Mouse (Mus musculus) forebrain, embryonic 11.5 days (tissue): Measurements from ENCODE around the gene Hoxb2. TPM values are rescaled to one million over a fixed set of nuclear protein-coding genes. Genes with fewer than 3 reads are reported as not detected.

Experiments
- ATAC-seq: fragments of 200-750 bp; cut with Nextera tagmentation; replicated peaks from 2 replicates; pipeline ENCODE4 v1.8.0; 2017; ENCODE audit warnings: moderate TSS enrichment; ENCODE audit not compliant: low FRiP score
- DNase-seq: peaks from one replicate; pipeline ENCODE4 v3.0.0-alpha.2; 2017; ENCODE audit warnings: low spot score
- H3K27ac ChIP-seq: fragments of 300-500 bp; sonication (generic); 2 replicates; pipeline ENCODE4 v1.5.1; 2014; ENCODE audit warnings: low read depth, low read length
- H3K27me3 ChIP-seq: fragments of 300-500 bp; sonication (generic); 2 replicates; pipeline ENCODE4 v1.6.1; 2014; ENCODE audit warnings: mild to moderate bottlenecking, low read length, mixed read lengths; ENCODE audit not compliant: control insufficient read depth, insufficient read depth
- H3K36me3 ChIP-seq: fragments of 300-500 bp; sonication (generic); 2 replicates; pipeline ENCODE4 v1.6.1; 2014; ENCODE audit warnings: mild to moderate bottlenecking, low read length, moderate library complexity, mixed read lengths; ENCODE audit not compliant: control insufficient read depth, insufficient read depth
- H3K4me1 ChIP-seq: fragments of 300-500 bp; sonication (generic); replicated peaks from 2 replicates; pipeline ENCODE4 v1.6.1; 2014; ENCODE audit warnings: low read length, mixed read lengths; ENCODE audit not compliant: control insufficient read depth, insufficient read depth
- H3K4me2 ChIP-seq: fragments of 300-500 bp; sonication (generic); 2 replicates; pipeline ENCODE4 v1.6.1; 2014; ENCODE audit warnings: low read depth, mild to moderate bottlenecking, low read length, moderate library complexity, mixed read lengths; ENCODE audit not compliant: severe bottlenecking
- H3K4me3 ChIP-seq: fragments of 300-500 bp; sonication (generic); 2 replicates; pipeline ENCODE4 v1.5.1; 2014; ENCODE audit warnings: low read depth, low read length
- H3K9ac ChIP-seq: fragments of 300-500 bp; sonication (generic); 2 replicates; pipeline ENCODE4 v1.6.1; 2014; ENCODE audit warnings: low read length
- H3K9me3 ChIP-seq: fragments of 300-500 bp; sonication (generic); 2 replicates; pipeline ENCODE4 v1.6.1; 2016; ENCODE audit warnings: low read length, mixed read lengths; ENCODE audit not compliant: control insufficient read depth
- WGBS: fragments of 180-500 bp; shearing (Covaris S2); extraction: QIAGEN DNeasy Blood & Tissue Kit; methylation state at CpG from one replicate; pipeline ENCODE4 v1.1.7; 2014; 5-methylcytosine and 5-hydroxymethylcytosine counted together
- polyA plus RNA-seq: library from polyadenylated mRNA; unstranded; fragments of >200 nt; fragmentation: Nextera tagmentation; extraction: Ambion mirVana; gene quantifications from 2 replicates; pipeline ENCODE4 v1.2.1, GENCODE M21; 2014

Hoxb2 gene
- polyA plus RNA-seq, 1 experiment from 2014 or later, result not detected

- Histone ChIP-seq H3K27me3 (peaks cover 100% of the 10 kb centered on the region), H3K4me3 (no peak overlapping the region), H3K9me3 (no peaks in the 10 kb centered on the region), H3K4me1 (peaks cover 3% of the 10 kb centered on the region; the same call in 1 of the 2 replicates), H3K9ac (no peak overlapping the region), H3K27ac (no peak overlapping the region), H3K36me3 (no peaks in the 10 kb centered on the region), H3K4me2 (no peak overlapping the region)
- 2% methylated on average over 7 of the region's 7 CpGs for WGBS
- no peak for DNase-seq
- no peak for ATAC-seq
These were observed 44.0 kb upstream of the Hoxb2 start for GRCm38 (mm10) chr11:96306183-96306907.

DNA sequence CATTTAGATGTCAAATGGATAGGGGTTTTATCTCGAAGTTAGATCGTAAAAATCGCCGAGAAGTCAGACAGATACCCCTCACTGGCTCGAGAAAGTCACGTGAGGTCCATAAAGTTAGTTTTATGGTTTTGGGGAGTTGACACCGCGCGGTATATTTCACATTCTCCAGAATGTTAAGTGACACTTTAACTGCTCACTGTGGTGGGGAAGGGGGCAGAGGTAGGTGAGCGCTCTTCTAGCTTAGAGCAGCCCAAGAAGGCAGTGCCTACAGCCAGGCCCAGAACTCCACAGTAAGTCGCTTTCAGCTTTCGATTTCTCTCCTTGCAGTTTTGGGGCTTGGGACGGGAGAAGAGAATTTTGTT lies 43.4 kb upstream of the Hoxb2 start:
- 5% methylated on average over 13 of the region's 13 CpGs for WGBS
- H3K4me1 ChIP-seq, result peaks cover 6% of the 10 kb centered on the region; the same call in 1 of the 2 replicates
- ATAC-seq (no peak), DNase-seq (no peak)
- no peak overlapping the region for H3K4me2 ChIP-seq
- H3K27ac ChIP-seq, result no peak overlapping the region
- no peak overlapping the region for H3K9ac ChIP-seq
- H3K4me3 ChIP-seq, result no peak overlapping the region
- H3K27me3 ChIP-seq, result peaks cover 100% of the 10 kb centered on the region
- no peaks in the 10 kb centered on the region for H3K36me3 ChIP-seq
- no peaks in the 10 kb centered on the region for H3K9me3 ChIP-seq

DNA sequence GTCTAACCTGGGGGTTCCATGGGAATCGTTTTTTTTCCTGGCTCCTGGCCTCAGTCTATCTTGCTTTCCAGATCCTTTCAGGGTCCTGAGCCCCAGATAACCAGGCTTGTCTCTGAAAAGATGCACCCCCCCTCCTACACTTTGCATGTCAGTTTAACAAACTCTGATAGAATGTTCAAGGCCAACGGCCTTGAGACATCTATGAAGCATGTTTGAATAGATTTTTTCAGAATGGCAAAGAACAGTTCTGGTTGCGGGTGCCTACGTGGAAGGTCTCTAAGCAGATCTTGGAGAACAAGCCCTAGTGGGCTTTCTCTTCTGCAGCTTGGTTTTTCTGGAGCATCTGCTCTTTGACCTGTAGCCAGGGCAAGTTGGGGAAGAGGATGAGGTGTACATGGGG lies 41.6 kb upstream of the Hoxb2 start:
- WGBS, result 9% methylated on average over 4 of the region's 4 CpGs
- Histone ChIP-seq H3K4me3 (no peak overlapping the region), H3K27ac (no peak overlapping the region), H3K36me3 (no peaks in the 10 kb centered on the region), H3K9ac (no peak overlapping the region), H3K4me1 (peaks cover 3% of the 10 kb centered on the region; the same call in 1 of the 2 replicates), H3K4me2 (no peak overlapping the region), H3K9me3 (no peaks in the 10 kb centered on the region), H3K27me3 (peaks cover 100% of the 10 kb centered on the region)
- ATAC-seq (no peak), DNase-seq (no peak)

DNA sequence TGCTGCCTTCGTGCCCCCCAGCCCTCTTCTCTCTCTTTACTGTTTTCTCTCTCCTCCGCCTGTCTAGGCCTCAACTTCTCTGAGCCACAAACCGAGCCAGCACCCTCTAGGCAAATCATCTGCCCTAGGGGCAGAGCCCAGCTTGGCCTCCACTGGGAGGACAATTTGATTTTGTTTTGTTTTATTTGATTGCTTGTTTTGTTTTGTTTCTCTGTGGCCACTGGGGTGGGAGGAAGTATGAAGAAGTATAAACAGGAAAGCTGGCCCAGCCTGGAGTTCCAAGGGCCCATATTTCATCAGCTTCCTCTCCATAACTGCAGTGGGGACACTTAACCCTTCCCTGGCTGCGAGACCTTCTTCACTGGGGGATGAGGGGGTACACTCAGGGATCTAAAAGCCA lies 41.0 kb upstream of the Hoxb2 start:
- Histone ChIP-seq H3K27me3 (peaks cover 100% of the 10 kb centered on the region), H3K27ac (no peak overlapping the region), H3K4me1 (peaks cover 3% of the 10 kb centered on the region; the same call in 1 of the 2 replicates), H3K4me3 (no peak overlapping the region), H3K36me3 (no peaks in the 10 kb centered on the region), H3K9ac (no peak overlapping the region), H3K4me2 (no peak overlapping the region), H3K9me3 (no peaks in the 10 kb centered on the region)
- ATAC-seq (no peak), DNase-seq (no peak)
- 6% methylated on average over 4 of the region's 4 CpGs for WGBS

GRCm38 (mm10) chr11:96310183-96310938 lies 40.0 kb upstream of the Hoxb2 start:
- no peak overlapping the region for H3K27ac ChIP-seq
- no peak overlapping the region for H3K4me3 ChIP-seq
- H3K27me3 ChIP-seq, result peaks cover 100% of the 10 kb centered on the region
- ATAC-seq (no peak), DNase-seq (no peak)
- H3K9ac ChIP-seq, result no peak overlapping the region
- H3K36me3 ChIP-seq, result no peaks in the 10 kb centered on the region
- H3K4me1 ChIP-seq, result peaks cover 3% of the 10 kb centered on the region; the same call in 1 of the 2 replicates
- H3K9me3 ChIP-seq, result no peaks in the 10 kb centered on the region
- 3% methylated on average over 20 of the region's 20 CpGs for WGBS
- no peak overlapping the region for H3K4me2 ChIP-seq

DNA sequence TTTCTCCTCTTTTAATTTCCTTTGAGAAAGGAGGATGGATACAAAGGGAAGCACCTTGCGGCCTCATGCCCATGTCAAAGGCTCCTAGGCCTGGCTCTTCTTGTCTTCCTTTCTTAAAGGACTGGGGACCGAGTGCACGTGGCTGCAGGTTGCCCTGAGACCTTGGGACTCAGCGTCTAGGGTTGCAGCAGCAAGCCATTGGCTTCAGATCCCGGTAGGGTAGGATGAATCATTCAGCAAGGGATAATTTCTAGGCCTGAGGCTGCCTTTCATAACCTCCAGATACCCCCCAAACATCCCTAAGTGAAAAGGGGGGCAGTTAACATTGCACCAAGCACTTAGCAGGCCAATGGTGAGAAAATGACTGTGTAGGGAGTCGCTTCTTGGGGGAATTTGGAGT lies 39.2 kb upstream of the Hoxb2 start:
- Histone ChIP-seq H3K4me1 (peaks cover 3% of the 10 kb centered on the region; the same call in 1 of the 2 replicates), H3K27me3 (peaks cover 100% of the 10 kb centered on the region), H3K27ac (no peak overlapping the region), H3K4me2 (no peak overlapping the region), H3K9me3 (no peaks in the 10 kb centered on the region), H3K36me3 (no peaks in the 10 kb centered on the region), H3K4me3 (no peak overlapping the region), H3K9ac (no peak overlapping the region)
- no peak for ATAC-seq
- DNase-seq, result no peak
- WGBS, result 9% methylated on average over 6 of the region's 6 CpGs

- Histone ChIP-seq H3K27ac (no peak overlapping the region), H3K9me3 (no peaks in the 10 kb centered on the region), H3K4me1 (peaks cover 3% of the 10 kb centered on the region; the same call in 1 of the 2 replicates), H3K36me3 (no peaks in the 10 kb centered on the region), H3K27me3 (peaks cover 100% of the 10 kb centered on the region), H3K4me2 (no peak overlapping the region; the same call in 1 of the 2 replicates), H3K4me3 (no peak overlapping the region), H3K9ac (no peak overlapping the region)
- peak; percentile 83 for DNase-seq
- ATAC-seq, result 0 out of 2 replicates have a peak, but pooled peaks have one; percentile 46
- WGBS, result 2% methylated on average over 31 of the region's 31 CpGs
These were observed 38.6 kb upstream of the Hoxb2 start for GRCm38 (mm10) chr11:96311520-96312417.

GRCm38 (mm10) chr11:96313134-96313533 lies 37.2 kb upstream of the Hoxb2 start:
- H3K9ac ChIP-seq, result no peak overlapping the region
- DNase-seq (no peak), ATAC-seq (no peak)
- peaks cover 3% of the 10 kb centered on the region; the same call in 1 of the 2 replicates for H3K4me1 ChIP-seq
- no peak overlapping the region for H3K4me2 ChIP-seq
- no peak overlapping the region for H3K27ac ChIP-seq
- H3K4me3 ChIP-seq, result no peak overlapping the region
- H3K27me3 ChIP-seq, result peaks cover 100% of the 10 kb centered on the region
- H3K36me3 ChIP-seq, result no peaks in the 10 kb centered on the region
- no peaks in the 10 kb centered on the region for H3K9me3 ChIP-seq
- 25% methylated on average over 2 of the region's 2 CpGs for WGBS
